Comparison of ENCODE assay signal across 8 mouse cellular contexts in genomic region chr6:135048956-135049355, GRCm38 (mm10). TPM values are rescaled to one million over a fixed set of nuclear protein-coding genes. Genes with fewer than 3 reads are reported as not detected.
DNase-seq lines count a peak whose midpoint lies in the region; ATAC-seq and TF ChIP-seq lines count a peak whose summit lies in the region.
"Had no signal": no experiment of that assay in that cellular context is flagged by ENCODE, and none has a peak within 500 bp of the region (broad histone marks: within the 10 kb centered on the region; RNA-seq: fewer than 3 reads in every experiment).

No protein-coding gene starts in this region.

- no peak for DNase-seq in Patski (ENCODE audit: low read depth, low spot score)
- peak; percentile 9 to 24 for DNase-seq in layer of hippocampus, postnatal 14 days (ENCODE audit: low spot score in 2 of 2)
- no peak for DNase-seq in forebrain, postnatal 0 days
- DNase-seq in left cerebral cortex, postnatal 36 days (ENCODE audit: low spot score in 2 of 2), result no peak
- DNase-seq: thymus, postnatal 36 days had no signal

- H3K9ac ChIP-seq in heart, embryonic 16.5 days (ENCODE audit: low read length), result no peak overlapping the region
- no peak overlapping the region for H3K9ac ChIP-seq in forebrain, embryonic 12.5 days
- no peak overlapping the region for H3K9ac ChIP-seq in forebrain, postnatal 0 days

- H3ac ChIP-seq in C2C12 (ENCODE audit: control insufficient read depth, insufficient read length, low read depth), result no peak overlapping the region

- CTCF ChIA-PET in Patski (lab: Charles Lee), result interaction anchor here (1.2 to 2.3 kb wide), 2 partner anchors 14 to 23 kb away, joined by 4 to 7 read pairs; no protein-coding TSS in a partner anchor

- WGBS in heart, embryonic 16.5 days, result 61% methylated on average over 16 of the region's 16 CpGs
- 88% methylated on average over 16 of the region's 16 CpGs for WGBS in forebrain, embryonic 12.5 days
- WGBS in forebrain, postnatal 0 days, result 76% methylated on average over 16 of the region's 16 CpGs

- H3K4me3 ChIP-seq in C2C12 (ENCODE audit: insufficient read depth, poor library complexity, severe bottlenecking), result no peak overlapping the region
- no peak overlapping the region for H3K4me3 ChIP-seq in heart, embryonic 16.5 days (ENCODE audit: low read length)
- H3K4me3 ChIP-seq in forebrain, embryonic 12.5 days (replicated peaks), result no peak overlapping the region
- H3K4me3 ChIP-seq in forebrain, postnatal 0 days (ENCODE audit: low read depth, low read length), result no peak overlapping the region

- no peaks in the 10 kb centered on the region for H3K79me3 ChIP-seq in C2C12 (ENCODE audit: low read depth)

- no peaks in the 10 kb centered on the region for H3K9me3 ChIP-seq in heart, embryonic 16.5 days (replicated peaks; ENCODE audit: control insufficient read depth, low read length)
- no peaks in the 10 kb centered on the region for H3K9me3 ChIP-seq in forebrain, embryonic 12.5 days
- no peaks in the 10 kb centered on the region for H3K9me3 ChIP-seq in forebrain, postnatal 0 days (ENCODE audit: low read length)

- ATAC-seq in Patski, result peak; percentile 65
- ATAC-seq in heart, embryonic 16.5 days (replicated peaks; ENCODE audit: extremely low read depth, insufficient read depth, low FRiP score), result peak; percentile 60; the same call in 1 of the 2 replicates
- ATAC-seq in forebrain, embryonic 12.5 days (ENCODE audit: low FRiP score), result no peak
- ATAC-seq in forebrain, postnatal 0 days, result no peak

- no peaks in the 10 kb centered on the region for H3K36me3 ChIP-seq in C2C12 (ENCODE audit: control insufficient read depth, insufficient read depth)
- no peaks in the 10 kb centered on the region for H3K36me3 ChIP-seq in heart, embryonic 16.5 days (ENCODE audit: control insufficient read depth, insufficient read depth)
- H3K36me3 ChIP-seq in forebrain, embryonic 12.5 days (replicated peaks), result no peaks in the 10 kb centered on the region
- H3K36me3 ChIP-seq in forebrain, postnatal 0 days (ENCODE audit: insufficient read depth), result no peaks in the 10 kb centered on the region

- H3K27ac ChIP-seq in heart, embryonic 16.5 days (ENCODE audit: low read length), result no peak overlapping the region
- no peak overlapping the region for H3K27ac ChIP-seq in forebrain, embryonic 12.5 days
- H3K27ac ChIP-seq in forebrain, postnatal 0 days (ENCODE audit: low read depth, low read length), result no peak overlapping the region

- TF ChIP-seq CTCF in C2C12 (IDR thresholded peaks at IDR 0.05; ENCODE audit: control insufficient read depth, insufficient read depth, insufficient read length) (no peak), Patski (IDR thresholded peaks at IDR 0.05) (no peak)
- no peak for TF ChIP-seq CTCF in forebrain, postnatal 0 days (IDR thresholded peaks at IDR 0.05; ENCODE audit: low read depth)

- intact Hi-C loops in left cerebral cortex, postnatal 36 days (cut with DNase I), result no loop called here

- H3K4me2 ChIP-seq in heart, embryonic 16.5 days (ENCODE audit: low read depth, low read length), result no peak overlapping the region
- H3K4me2 ChIP-seq in forebrain, embryonic 12.5 days, result no peak overlapping the region
- no peak overlapping the region for H3K4me2 ChIP-seq in forebrain, postnatal 0 days (ENCODE audit: low read depth)

- POLR2A ChIA-PET in Patski (lab: Charles Lee), result interaction anchor here (1.0 to 1.1 kb wide), 2 partner anchors 9 to 24 kb away, joined by 3 read pairs; no protein-coding TSS in a partner anchor

- no peaks in the 10 kb centered on the region for H3K27me3 ChIP-seq in C2C12 (ENCODE audit: control insufficient read depth, insufficient read depth, insufficient read length)
- no peaks in the 10 kb centered on the region for H3K27me3 ChIP-seq in Patski
- H3K27me3 ChIP-seq in heart, embryonic 16.5 days (ENCODE audit: control insufficient read depth, insufficient read depth, low read length), result no peaks in the 10 kb centered on the region
- H3K27me3 ChIP-seq in forebrain, embryonic 12.5 days, result peaks cover 22% of the 10 kb centered on the region
- H3K27me3 ChIP-seq in forebrain, postnatal 0 days (ENCODE audit: insufficient read depth, low read length), result peaks cover 6% of the 10 kb centered on the region; the same call in 1 of the 2 replicates

- in situ Hi-C loops in Patski (cut with MboI; ENCODE audit: low pct_unique_long_range_greater_than_20kb), result no loop called here

- no peaks in the 10 kb centered on the region for H3K79me2 ChIP-seq in C2C12 (ENCODE audit: control insufficient read depth, insufficient read depth)

- no peaks in the 10 kb centered on the region; the same call in 1 of the 2 replicates for H3K4me1 ChIP-seq in heart, embryonic 16.5 days (ENCODE audit: control insufficient read depth, insufficient read depth, low read length)
- no peaks in the 10 kb centered on the region for H3K4me1 ChIP-seq in forebrain, embryonic 12.5 days
- no peaks in the 10 kb centered on the region for H3K4me1 ChIP-seq in forebrain, postnatal 0 days (ENCODE audit: insufficient read depth)

TF ChIP-seq in C2C12, 6 proteins besides CTCF, POLR2A, EP300 and RAD21:
- no peak for TF ChIP-seq MYOG (IDR thresholded peaks at IDR 0.05; ENCODE audit: control insufficient read depth, extremely low read depth, insufficient read length)
- no peak for TF ChIP-seq CEBPB (IDR thresholded peaks at IDR 0.05; ENCODE audit: low read depth)
- peak; percentile 23 for TF ChIP-seq MYOD1 (IDR thresholded peaks at IDR 0.05; ENCODE audit: control insufficient read depth, insufficient read length, low read depth)
- no peak for TF ChIP-seq FOSL1 (IDR thresholded peaks at IDR 0.05; ENCODE audit: insufficient read depth, low read length, poor library complexity, severe bottlenecking)
- peak; percentile 48 for TF ChIP-seq MAX (IDR thresholded peaks at IDR 0.05)

RNA-seq across cellular contexts. Expression of gene Gprc5a, which starts 16.5 kb away (rescaled TPM):
- polyA plus RNA-seq in C2C12 (2012; fragmentation: generic; extraction: Trizol) (34.2 TPM), Patski (2021) (80.0 TPM)
- polyA plus RNA-seq in heart, embryonic 16.5 days (2015; fragmentation: Nextera tagmentation; extraction: Ambion mirVana), result 5.6 and 15.2 TPM in 2 replicates
- total RNA-seq in layer of hippocampus, postnatal 14 days (2021), result under 1 TPM in 1 of 2 experiments, not detected in 1; 0.17 TPM
- polyA plus RNA-seq in forebrain, embryonic 12.5 days (2016; fragmentation: Nextera tagmentation; extraction: Ambion mirVana), result 1.7 and 1.8 TPM in 2 replicates
- 0.43 and 0.62 TPM in 2 replicates for total RNA-seq in forebrain, postnatal 0 days (2014; rRNA removed)
- polyA plus RNA-seq in forebrain, postnatal 0 days (2015; fragmentation: Nextera tagmentation; extraction: Ambion mirVana), result 0.47 and 0.60 TPM in 2 replicates
- total RNA-seq in left cerebral cortex, postnatal 36 days (2021), result under 1 TPM; 0.30 to 0.43 TPM

RNA-seq across cellular contexts. Expression of gene Ddx47, which starts 37.5 kb away (rescaled TPM):
- 79.3 TPM for polyA plus RNA-seq in C2C12 (2012; fragmentation: generic; extraction: Trizol)
- 76.9 TPM for polyA plus RNA-seq in Patski (2021)
- polyA plus RNA-seq in heart, embryonic 16.5 days (2015; fragmentation: Nextera tagmentation; extraction: Ambion mirVana), result 71.5 and 77.1 TPM in 2 replicates
- total RNA-seq in layer of hippocampus, postnatal 14 days (2021), result 10 to 100 TPM; 54.4 to 55.3 TPM
- 91.3 and 93.0 TPM in 2 replicates for polyA plus RNA-seq in forebrain, embryonic 12.5 days (2016; fragmentation: Nextera tagmentation; extraction: Ambion mirVana)
- total RNA-seq in forebrain, postnatal 0 days (2014; rRNA removed), result 34.6 and 41.9 TPM in 2 replicates
- 51.0 and 60.0 TPM in 2 replicates for polyA plus RNA-seq in forebrain, postnatal 0 days (2015; fragmentation: Nextera tagmentation; extraction: Ambion mirVana)
- total RNA-seq in left cerebral cortex, postnatal 36 days (2021), result 10 to 100 TPM; 52.9 to 63.8 TPM

Comparison
In these comparisons a context has a peak if more than half of its experiments do, and no peak if none do; other contexts are left out.
1. ATAC-seq: peak in Patski (single experiment) and heart, embryonic 16.5 days (single experiment); none in forebrain, embryonic 12.5 days (single experiment) and forebrain, postnatal 0 days (single experiment).
2. DNase-seq: peak in layer of hippocampus, postnatal 14 days (2 of 2); none in Patski (single experiment), forebrain, postnatal 0 days (single experiment) and left cerebral cortex, postnatal 36 days (0 of 2).